Mouse (Mus musculus) neural tube, embryonic 15.5 days (tissue): ENCODE data around the gene 1110004F10Rik. TPM values are rescaled to one million over a fixed set of nuclear protein-coding genes. Genes with fewer than 3 reads are reported as not detected.
A peak's percentile ranks its signal among the peaks of the same experiment; 100 is the strongest.

Source experiments
- ATAC-seq: fragments of 200-750 bp; cut with Nextera tagmentation; 2 replicates; pipeline ENCODE4 v1.8.0; 2017; ENCODE audit warnings: mild to moderate bottlenecking, moderate TSS enrichment, moderate library complexity; ENCODE audit not compliant: low FRiP score
- H3K27ac ChIP-seq: fragments of 300-500 bp; sonication (generic); replicated peaks from 2 replicates; pipeline ENCODE4 v1.5.1; 2015; ENCODE audit warnings: mild to moderate bottlenecking, inconsistent platforms
- H3K27me3 ChIP-seq: fragments of 300-500 bp; sonication (generic); replicated peaks from 2 replicates; pipeline ENCODE4 v1.6.1; 2015; ENCODE audit warnings: inconsistent platforms
- H3K36me3 ChIP-seq: fragments of 300-500 bp; sonication (generic); 2 replicates; pipeline ENCODE4 v1.6.1; 2015; ENCODE audit warnings: inconsistent platforms
- H3K4me1 ChIP-seq: fragments of 300-500 bp; sonication (generic); 2 replicates; pipeline ENCODE4 v1.6.1; 2015; ENCODE audit warnings: inconsistent platforms
- H3K4me2 ChIP-seq: fragments of 300-500 bp; sonication (generic); 2 replicates; pipeline ENCODE4 v1.6.1; 2015; ENCODE audit warnings: inconsistent platforms, mild to moderate bottlenecking, moderate library complexity
- H3K4me3 ChIP-seq: fragments of 300-500 bp; sonication (generic); replicated peaks from 2 replicates; pipeline ENCODE4 v1.5.1; 2015; ENCODE audit warnings: mild to moderate bottlenecking, inconsistent platforms
- H3K9ac ChIP-seq: fragments of 300-500 bp; sonication (generic); replicated peaks from 2 replicates; pipeline ENCODE4 v1.6.1; 2015; ENCODE audit warnings: mild to moderate bottlenecking, inconsistent platforms
- H3K9me3 ChIP-seq: fragments of 300-500 bp; sonication (generic); replicated peaks from 2 replicates; pipeline ENCODE4 v1.6.1; 2016; ENCODE audit warnings: inconsistent platforms
- WGBS: fragments of 180-500 bp; shearing (Covaris S2); methylation state at CpG from one replicate; pipeline ENCODE4 v1.1.7; 2015; ENCODE audit warnings: mixed read lengths; 5-methylcytosine and 5-hydroxymethylcytosine counted together
- polyA plus RNA-seq: library from polyadenylated mRNA; unstranded; fragments of >200 nt; fragmentation: Nextera tagmentation; extraction: Ambion mirVana; gene quantifications from 2 replicates; pipeline ENCODE4 v1.2.1, GENCODE M21; 2015

The 1110004F10Rik gene
- polyA plus RNA-seq, 1 experiment from 2014 or later = 295 TPM

DNA sequence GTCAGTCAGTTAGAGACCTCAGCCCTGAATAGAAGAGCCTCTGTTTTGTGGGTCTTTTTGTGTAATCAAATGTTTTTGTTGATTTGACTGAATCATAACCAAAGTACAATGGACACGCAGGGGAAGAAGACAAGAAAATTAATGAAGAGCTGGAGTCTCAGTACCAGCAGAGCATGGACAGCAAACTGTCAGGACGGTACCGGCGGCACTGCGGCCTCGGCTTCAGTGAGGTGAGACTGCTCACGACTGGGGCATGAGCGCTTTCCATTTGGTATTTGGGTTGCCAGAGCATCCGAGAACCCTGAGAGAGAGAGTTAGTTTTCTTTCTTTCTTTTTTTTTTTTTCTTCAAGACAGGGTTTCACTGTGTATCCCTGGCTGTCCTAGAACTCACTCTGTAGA is 63.9 kb downstream of the 1110004F10Rik start:
- Histone ChIP-seq H3K36me3 (peaks cover 48% of the 10 kb centered on the region), H3K4me2 (no peak overlapping the region), H3K4me3 (no peak overlapping the region), H3K9ac (no peak overlapping the region), H3K4me1 (peaks cover 10% of the 10 kb centered on the region; the same call in 1 of the 2 replicates), H3K27me3 (no peaks in the 10 kb centered on the region), H3K27ac (no peak overlapping the region), H3K9me3 (no peaks in the 10 kb centered on the region)
- no peak for ATAC-seq
- WGBS = 95% methylated on average over 9 of the region's 9 CpGs

DNA sequence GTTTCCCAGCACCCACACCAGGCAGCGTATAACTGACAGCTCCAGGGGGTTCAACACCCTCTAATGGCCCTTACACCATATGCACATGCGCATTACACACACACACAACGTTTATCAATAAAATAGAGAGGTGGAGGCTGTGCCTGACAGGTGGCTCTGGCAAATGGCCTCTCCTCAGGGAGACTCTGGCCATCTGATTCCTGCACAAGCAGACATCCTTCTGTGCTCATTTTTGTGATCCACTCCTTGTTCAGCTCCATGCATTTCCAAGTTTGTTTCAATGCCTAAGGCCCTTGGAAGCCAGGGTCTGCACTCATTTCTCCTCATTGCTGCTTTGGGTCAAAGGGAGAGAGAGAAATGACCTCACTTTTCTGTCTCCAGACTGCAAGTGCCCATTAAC is 71.5 kb downstream of the 1110004F10Rik start:
- Histone ChIP-seq H3K4me2 (no peak overlapping the region), H3K4me3 (no peak overlapping the region), H3K9ac (no peak overlapping the region), H3K27me3 (no peaks in the 10 kb centered on the region), H3K4me1 (no peaks in the 10 kb centered on the region), H3K36me3 (peaks cover 11% of the 10 kb centered on the region; the same call in 1 of the 2 replicates), H3K9me3 (no peaks in the 10 kb centered on the region), H3K27ac (no peak overlapping the region)
- ATAC-seq = no peak
- WGBS = 79% methylated on average over 3 of the region's 3 CpGs

DNA sequence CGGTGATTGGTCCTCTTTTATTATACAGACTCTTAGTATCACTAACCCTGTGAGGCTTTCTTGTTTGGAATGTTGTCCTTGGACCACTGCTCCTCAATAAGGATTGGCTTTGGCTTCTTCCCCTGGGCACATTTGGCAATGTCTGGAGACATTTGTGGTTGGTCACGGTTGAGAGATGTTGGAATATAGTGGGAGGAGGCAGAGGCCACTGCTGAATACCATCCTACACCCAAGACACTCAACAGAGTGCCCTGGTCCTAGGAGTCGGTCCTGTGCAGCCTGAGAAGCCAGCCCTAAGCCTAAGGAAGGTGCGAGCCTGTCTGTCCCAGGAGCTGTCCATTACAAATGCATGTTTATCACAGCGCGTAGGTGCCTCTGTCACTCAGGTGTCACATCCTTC is 72.3 kb downstream of the 1110004F10Rik start:
- Histone ChIP-seq H3K27me3 (no peaks in the 10 kb centered on the region), H3K9ac (no peak overlapping the region), H3K36me3 (0 out of 2 replicates have a peak, but pooled peaks cover 4% of the 10 kb centered on the region), H3K9me3 (no peaks in the 10 kb centered on the region), H3K4me3 (no peak overlapping the region), H3K27ac (no peak overlapping the region), H3K4me2 (no peak overlapping the region), H3K4me1 (no peaks in the 10 kb centered on the region)
- no peak for ATAC-seq
- 89% methylated on average over 6 of the region's 6 CpGs for WGBS

DNA sequence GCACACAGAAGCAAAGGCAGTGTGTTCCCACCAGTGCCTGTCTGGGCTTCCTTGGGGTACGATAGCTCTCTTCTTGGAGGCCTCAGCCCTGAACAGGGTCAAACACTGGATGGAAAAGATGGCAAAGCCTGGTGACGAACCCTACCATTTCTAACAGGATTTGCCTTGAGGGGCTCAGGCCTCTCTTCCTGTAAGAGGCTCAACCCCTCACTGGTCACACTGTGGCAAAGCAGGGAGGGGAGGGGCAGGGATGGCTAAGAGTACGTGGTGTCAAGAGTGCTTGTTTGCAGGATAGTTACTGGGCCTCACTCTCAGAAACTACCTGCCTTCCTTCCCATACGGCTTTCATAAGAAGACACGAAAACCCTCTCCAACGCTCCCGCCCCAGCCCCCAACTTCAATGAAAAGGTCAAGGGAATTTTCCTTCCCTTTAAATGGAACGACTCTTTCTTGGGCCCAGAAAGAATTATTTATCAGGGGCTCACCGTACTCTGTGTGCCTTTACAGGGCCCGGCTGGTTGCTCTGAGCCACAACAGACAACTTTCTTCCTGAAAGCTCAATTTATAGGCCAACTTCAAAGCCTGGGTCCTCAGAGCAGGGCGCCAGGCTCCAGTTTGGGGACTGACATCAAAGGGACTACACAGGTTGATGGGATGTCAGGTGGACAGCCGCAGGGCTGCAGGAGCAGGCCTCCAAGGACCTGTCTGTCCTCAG is 76.2 kb downstream of the 1110004F10Rik start:
- no peak overlapping the region for H3K27ac ChIP-seq
- no peak overlapping the region for H3K4me3 ChIP-seq
- no peak for ATAC-seq
- no peaks in the 10 kb centered on the region for H3K27me3 ChIP-seq
- H3K36me3 ChIP-seq = no peaks in the 10 kb centered on the region
- H3K4me1 ChIP-seq = no peaks in the 10 kb centered on the region
- 72% methylated on average over 12 of the region's 12 CpGs for WGBS
- H3K4me2 ChIP-seq = no peak overlapping the region
- no peak overlapping the region for H3K9ac ChIP-seq
- H3K9me3 ChIP-seq = no peaks in the 10 kb centered on the region

DNA sequence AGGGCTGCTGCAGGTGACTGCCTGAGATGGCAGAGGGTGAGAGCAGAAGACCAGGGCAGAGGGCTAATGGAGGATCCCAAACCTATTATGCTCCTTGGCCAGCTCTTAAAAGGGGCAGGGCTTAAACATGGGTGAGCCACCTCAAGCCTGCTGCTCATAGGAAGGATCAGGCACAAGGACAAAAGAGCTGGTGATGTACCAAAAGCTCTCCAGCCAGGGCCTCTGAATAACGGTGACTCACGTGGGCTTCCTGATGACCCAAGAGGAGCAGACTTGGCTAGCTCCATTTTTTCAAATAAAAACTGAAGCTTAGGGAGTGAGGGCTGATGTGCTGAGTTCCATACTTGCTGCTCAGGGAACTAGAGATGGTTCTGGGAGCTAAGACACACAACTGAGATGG is 76.8 kb downstream of the 1110004F10Rik start:
- no peak overlapping the region for H3K9ac ChIP-seq
- no peak for ATAC-seq
- H3K9me3 ChIP-seq = no peaks in the 10 kb centered on the region
- no peaks in the 10 kb centered on the region for H3K27me3 ChIP-seq
- H3K27ac ChIP-seq = no peak overlapping the region
- no peak overlapping the region for H3K4me3 ChIP-seq
- no peaks in the 10 kb centered on the region for H3K36me3 ChIP-seq
- H3K4me2 ChIP-seq = no peak overlapping the region
- no peaks in the 10 kb centered on the region for H3K4me1 ChIP-seq
- WGBS = 81% methylated on average over 2 of the region's 2 CpGs

DNA sequence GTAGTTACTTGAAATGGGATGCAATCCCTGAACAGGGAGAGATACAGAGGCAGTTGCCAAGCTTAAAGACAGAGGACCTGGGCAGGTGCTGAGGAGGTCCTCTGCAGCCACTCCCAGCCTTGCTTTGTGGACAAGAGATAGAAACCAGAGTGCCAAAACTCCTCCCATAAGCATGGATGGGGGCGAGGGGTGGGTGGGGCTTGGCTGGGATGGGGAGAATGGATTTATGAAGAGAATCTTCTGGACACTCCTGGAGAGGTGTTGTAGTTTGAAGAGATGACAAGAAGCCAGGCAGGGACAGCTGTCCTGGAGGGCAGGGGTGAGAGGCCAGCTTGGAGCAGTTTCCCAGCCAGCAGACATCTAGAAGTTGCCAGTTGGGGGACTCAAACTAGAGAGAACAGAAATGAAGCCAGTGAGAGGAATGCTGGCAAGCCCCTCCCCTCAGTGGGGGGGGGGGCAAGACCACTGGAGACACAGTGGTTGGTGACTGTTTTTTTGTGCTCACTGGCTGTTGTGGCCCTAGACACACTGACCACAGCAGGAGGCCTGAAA is 80.2 kb downstream of the 1110004F10Rik start:
- ATAC-seq = no peak
- H3K27me3 ChIP-seq = no peaks in the 10 kb centered on the region
- no peak overlapping the region for H3K9ac ChIP-seq
- no peak overlapping the region for H3K4me2 ChIP-seq
- WGBS = 74% methylated on average over 1 of the region's 1 CpGs
- H3K4me1 ChIP-seq = 0 out of 2 replicates have a peak, but pooled peaks cover 2% of the 10 kb centered on the region
- no peak overlapping the region for H3K27ac ChIP-seq
- H3K36me3 ChIP-seq = no peaks in the 10 kb centered on the region
- H3K4me3 ChIP-seq = no peak overlapping the region
- no peaks in the 10 kb centered on the region for H3K9me3 ChIP-seq

DNA sequence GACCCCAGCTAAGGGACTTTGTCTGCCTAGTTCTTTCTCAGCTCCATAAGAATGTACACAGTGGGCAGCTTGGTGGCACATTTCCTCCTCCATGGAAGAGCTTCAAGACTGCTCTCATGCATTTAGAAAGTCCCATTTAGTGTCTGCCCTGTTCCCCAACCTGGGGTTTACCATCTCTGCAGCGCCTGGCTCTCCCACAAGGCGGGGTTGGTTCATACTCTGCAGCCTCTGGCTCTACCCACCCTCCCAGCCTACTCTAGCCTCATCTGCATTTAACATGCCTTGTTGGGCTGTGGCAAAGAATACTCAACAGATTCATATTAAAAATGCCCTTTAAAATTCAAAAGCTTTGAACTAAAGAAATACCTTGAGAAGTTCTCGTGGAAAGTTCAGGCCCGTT is 81.5 kb downstream of the 1110004F10Rik start:
- no peaks in the 10 kb centered on the region for H3K27me3 ChIP-seq
- 90% methylated on average over 4 of the region's 4 CpGs for WGBS
- no peaks in the 10 kb centered on the region for H3K36me3 ChIP-seq
- H3K9ac ChIP-seq = no peak overlapping the region
- no peak overlapping the region for H3K4me2 ChIP-seq
- 0 out of 2 replicates have a peak, but pooled peaks cover 2% of the 10 kb centered on the region for H3K4me1 ChIP-seq
- H3K9me3 ChIP-seq = no peaks in the 10 kb centered on the region
- no peak overlapping the region for H3K4me3 ChIP-seq
- no peak for ATAC-seq
- H3K27ac ChIP-seq = no peak overlapping the region

DNA sequence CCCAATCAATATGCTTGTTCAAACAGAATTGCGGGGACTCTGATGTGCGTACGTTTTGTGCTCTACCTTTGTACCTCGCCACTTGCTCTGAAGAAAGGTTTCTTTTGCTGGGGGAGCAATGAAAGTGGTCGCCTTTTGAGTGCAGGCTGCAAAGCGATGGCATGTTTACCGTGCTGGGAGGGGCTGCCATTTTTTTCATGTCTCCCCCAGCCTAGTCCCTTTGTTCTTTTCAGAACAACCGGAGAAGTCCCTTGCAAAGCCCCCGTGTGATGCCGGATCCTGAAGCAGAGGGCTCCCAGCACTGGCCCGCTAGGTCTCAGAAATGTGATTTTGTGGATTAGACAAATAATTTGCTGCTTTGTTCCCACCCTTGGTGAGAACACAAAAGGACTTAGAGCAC is 82.0 kb downstream of the 1110004F10Rik start:
- ATAC-seq = no peak
- Histone ChIP-seq H3K4me1 (0 out of 2 replicates have a peak, but pooled peaks cover 2% of the 10 kb centered on the region), H3K9ac (no peak overlapping the region), H3K4me3 (no peak overlapping the region), H3K27me3 (no peaks in the 10 kb centered on the region), H3K27ac (no peak overlapping the region), H3K4me2 (no peak overlapping the region), H3K36me3 (no peaks in the 10 kb centered on the region), H3K9me3 (no peaks in the 10 kb centered on the region)
- WGBS = 53% methylated on average over 11 of the region's 11 CpGs

DNA sequence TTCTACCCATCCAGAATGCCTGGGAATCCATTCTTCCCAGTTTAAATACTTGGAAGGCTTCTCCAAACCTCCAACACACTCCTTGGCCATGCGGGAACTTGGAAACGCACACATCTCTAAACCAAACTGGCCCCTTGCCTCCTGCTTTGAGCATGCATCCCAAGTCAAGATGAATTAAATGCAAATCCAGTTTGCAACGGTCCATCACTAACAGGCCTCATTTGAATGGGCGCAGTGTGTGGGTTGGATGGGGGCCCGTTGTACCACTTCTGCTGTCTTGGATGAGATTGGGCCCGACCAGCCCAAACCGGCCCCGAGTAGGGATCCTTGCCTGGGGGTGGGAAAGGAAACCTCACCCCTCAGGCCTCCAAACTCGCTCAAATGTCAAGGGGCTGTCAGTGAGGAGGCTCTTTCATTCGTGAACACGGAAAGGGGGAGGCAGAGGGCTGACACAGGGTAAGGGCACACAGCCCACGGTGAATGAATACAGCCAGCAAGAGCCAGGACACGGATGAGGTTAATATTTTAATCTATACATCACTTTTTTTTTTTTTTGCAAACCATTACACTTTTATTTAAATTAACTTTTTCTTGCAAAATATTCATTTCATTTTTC is 83.9 kb downstream of the 1110004F10Rik start:
- Histone ChIP-seq H3K27me3 (no peaks in the 10 kb centered on the region), H3K27ac (no peak overlapping the region), H3K9me3 (no peaks in the 10 kb centered on the region), H3K36me3 (no peaks in the 10 kb centered on the region), H3K4me3 (no peak overlapping the region), H3K9ac (no peak overlapping the region), H3K4me2 (no peak overlapping the region), H3K4me1 (0 out of 2 replicates have a peak, but pooled peaks cover 2% of the 10 kb centered on the region)
- 38% methylated on average over 13 of the region's 13 CpGs for WGBS
- peak; percentile 61; the same call in 1 of the 2 replicates for ATAC-seq

DNA sequence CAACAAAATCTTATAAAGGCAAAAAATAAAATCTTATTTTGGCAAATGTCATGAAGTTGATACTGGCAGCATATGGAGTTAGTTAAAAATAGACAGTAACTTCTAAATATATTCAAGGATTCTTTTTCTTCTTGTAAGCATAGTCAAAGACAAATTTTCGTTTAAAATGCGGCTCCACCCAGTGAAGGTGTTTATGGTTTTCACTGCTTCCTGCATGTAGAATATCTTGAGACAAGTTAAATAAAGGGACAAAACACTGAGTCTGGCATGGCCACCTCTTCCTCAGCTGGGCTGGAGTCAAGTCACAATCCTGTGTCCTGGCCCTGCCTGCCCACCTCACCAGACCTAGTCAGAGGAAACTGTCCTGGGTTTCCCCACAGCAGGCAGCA is 84.4 kb downstream of the 1110004F10Rik start:
- WGBS = 86% methylated on average over 2 of the region's 2 CpGs
- no peak overlapping the region for H3K4me2 ChIP-seq

DNA sequence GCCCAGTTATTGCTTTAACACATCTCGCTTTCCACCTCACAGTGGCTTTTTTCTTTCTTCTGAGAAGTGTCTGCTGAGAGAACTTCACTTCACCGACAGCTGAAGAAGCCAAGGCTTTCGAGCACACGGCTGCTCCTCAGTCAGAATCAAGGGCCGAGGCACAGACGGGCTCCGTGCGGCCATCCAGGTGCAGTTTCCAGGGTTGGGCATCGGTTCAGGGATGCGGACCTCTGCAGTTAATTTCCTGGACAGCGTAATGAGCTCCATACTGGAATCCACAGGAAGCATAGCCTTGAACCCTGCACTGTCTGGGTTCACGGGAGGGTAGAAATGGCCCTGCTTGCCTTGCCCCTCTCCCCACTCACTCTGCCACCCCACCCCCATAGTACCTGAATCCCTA is 84.9 kb downstream of the 1110004F10Rik start:
- H3K9me3 ChIP-seq = no peaks in the 10 kb centered on the region
- no peaks in the 10 kb centered on the region for H3K36me3 ChIP-seq
- 0 out of 2 replicates have a peak, but pooled peaks cover 2% of the 10 kb centered on the region for H3K4me1 ChIP-seq
- H3K4me2 ChIP-seq = no peak overlapping the region
- ATAC-seq = no peak; the same call in 1 of the 2 replicates
- H3K9ac ChIP-seq = no peak overlapping the region
- no peak overlapping the region for H3K4me3 ChIP-seq
- H3K27ac ChIP-seq = no peak overlapping the region
- H3K27me3 ChIP-seq = no peaks in the 10 kb centered on the region
- 88% methylated on average over 12 of the region's 12 CpGs for WGBS

More for the DNA sequence above, 84.4 kb downstream of the 1110004F10Rik start:
- no peak overlapping the region for H3K4me3 ChIP-seq
- H3K27ac ChIP-seq = no peak overlapping the region
- no peaks in the 10 kb centered on the region for H3K9me3 ChIP-seq
- H3K27me3 ChIP-seq = no peaks in the 10 kb centered on the region
- no peak for ATAC-seq
- no peak overlapping the region for H3K9ac ChIP-seq
- no peaks in the 10 kb centered on the region for H3K36me3 ChIP-seq
- 0 out of 2 replicates have a peak, but pooled peaks cover 2% of the 10 kb centered on the region for H3K4me1 ChIP-seq

DNA sequence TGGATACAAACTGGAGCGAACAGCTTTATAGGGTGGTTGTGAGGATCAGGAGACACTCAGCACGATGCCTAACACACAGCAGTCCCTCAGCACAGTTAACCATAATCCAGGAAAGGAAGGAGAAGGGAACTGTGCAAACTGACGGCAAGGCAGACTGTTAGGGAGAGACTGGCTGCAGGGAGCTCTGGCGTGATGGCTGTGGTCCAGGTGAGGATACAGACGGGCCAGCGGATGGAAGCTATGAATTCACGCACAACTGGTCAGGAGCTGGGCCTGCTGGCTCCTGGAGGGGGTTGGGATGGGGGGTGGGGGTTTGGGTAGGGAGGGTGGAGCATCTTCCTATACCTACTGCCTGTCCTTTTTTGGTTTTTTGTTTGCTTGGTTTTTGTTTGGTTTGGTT is 86.5 kb downstream of the 1110004F10Rik start:
- Histone ChIP-seq H3K9me3 (no peaks in the 10 kb centered on the region), H3K4me1 (0 out of 2 replicates have a peak, but pooled peaks cover 2% of the 10 kb centered on the region), H3K4me3 (no peak overlapping the region), H3K27ac (no peak overlapping the region), H3K27me3 (no peaks in the 10 kb centered on the region), H3K36me3 (no peaks in the 10 kb centered on the region), H3K9ac (no peak overlapping the region), H3K4me2 (no peak overlapping the region)
- WGBS = 80% methylated on average over 7 of the region's 7 CpGs
- ATAC-seq = no peak
